Mouse (Mus musculus) stomach, embryonic 16.5 days (tissue): ENCODE results near the gene Cep55. TPM values are rescaled to one million over a fixed set of nuclear protein-coding genes. Genes with fewer than 3 reads are reported as not detected.

ENCODE experiments used
- ATAC-seq: fragments of 200-750 bp; cut with Nextera tagmentation; 2 replicates; pipeline ENCODE4 v1.8.0; 2017; ENCODE audit warnings: moderate number of reproducible peaks, moderate TSS enrichment; ENCODE audit not compliant: insufficient read depth, low FRiP score
- H3K27ac ChIP-seq: fragments of 300-500 bp; sonication (generic); 2 replicates; pipeline ENCODE4 v1.5.1; 2014; ENCODE audit warnings: low read length
- H3K27me3 ChIP-seq: fragments of 300-500 bp; sonication (generic); 2 replicates; pipeline ENCODE4 v1.6.1; 2014; ENCODE audit warnings: low read length, control low read depth, mixed read lengths; ENCODE audit not compliant: control insufficient read depth, insufficient read depth
- H3K36me3 ChIP-seq: fragments of 300-500 bp; sonication (generic); 2 replicates; pipeline ENCODE4 v1.6.1; 2014; ENCODE audit warnings: low read length; ENCODE audit not compliant: control insufficient read depth, insufficient read depth
- H3K4me1 ChIP-seq: fragments of 300-500 bp; sonication (generic); 2 replicates; pipeline ENCODE4 v1.6.1; 2014; ENCODE audit warnings: low read length, control low read depth, mixed read lengths; ENCODE audit not compliant: control insufficient read depth, insufficient read depth
- H3K4me2 ChIP-seq: fragments of 300-500 bp; sonication (generic); 2 replicates; pipeline ENCODE4 v1.6.1; 2014; ENCODE audit warnings: low read depth, low read length, mixed read lengths
- H3K4me3 ChIP-seq: fragments of 300-500 bp; sonication (generic); replicated peaks from 2 replicates; pipeline ENCODE4 v1.5.1; 2014; ENCODE audit warnings: mild to moderate bottlenecking, low read length
- H3K9ac ChIP-seq: fragments of 300-500 bp; sonication (generic); 2 replicates; pipeline ENCODE4 v1.6.1; 2014; ENCODE audit warnings: low read length
- H3K9me3 ChIP-seq: fragments of 300-500 bp; sonication (generic); replicated peaks from 2 replicates; pipeline ENCODE4 v1.6.1; 2016; ENCODE audit warnings: low read length, control low read depth; ENCODE audit not compliant: control insufficient read depth
- WGBS: fragments of 180-500 bp; shearing (Covaris S2); extraction: QIAGEN DNeasy Blood & Tissue Kit; methylation state at CpG from one replicate; pipeline ENCODE4 v1.1.7; 2014; 5-methylcytosine and 5-hydroxymethylcytosine counted together
- polyA plus RNA-seq: library from polyadenylated mRNA; unstranded; fragments of >200 nt; fragmentation: Nextera tagmentation; extraction: Ambion mirVana; gene quantifications from 2 replicates; pipeline ENCODE4 v1.2.1, GENCODE M21; 2015

Cep55 gene
- polyA plus RNA-seq = 23.0 and 25.7 TPM in 2 replicates

- Histone ChIP-seq H3K4me3 (peak within 1 kb of the TSS; percentile 89), H3K9me3 (no peaks in the 10 kb centered on the region), H3K4me2 (peak within 1 kb of the TSS; percentile 86), H3K27ac (peak within 1 kb of the TSS; percentile 62), H3K36me3 (no peaks in the 10 kb centered on the region), H3K9ac (peak within 1 kb of the TSS; percentile 81), H3K4me1 (peaks cover 14% of the 10 kb centered on the region), H3K27me3 (no peaks in the 10 kb centered on the region)
- ATAC-seq = peak; percentile 97
- 1% methylated on average over 36 of the region's 36 CpGs for WGBS
Measured at GRCm38 (mm10) chr19:38054720-38055192, at the start of gene Cep55. Cep55 (plus strand) TSS chr19:38055011.

GRCm38 (mm10) chr19:38011379-38011778, 43.4 kb upstream of the Cep55 start:
- ATAC-seq = no peak
- no peaks in the 10 kb centered on the region for H3K27me3 ChIP-seq
- H3K9ac ChIP-seq = no peak overlapping the region
- H3K36me3 ChIP-seq = no peaks in the 10 kb centered on the region
- no peak overlapping the region for H3K27ac ChIP-seq
- 47% methylated on average over 1 of the region's 1 CpGs for WGBS
- H3K9me3 ChIP-seq = no peaks in the 10 kb centered on the region
- H3K4me1 ChIP-seq = peaks cover 12% of the 10 kb centered on the region
- H3K4me2 ChIP-seq = no peak overlapping the region
- H3K4me3 ChIP-seq = no peak overlapping the region

GRCm38 (mm10) chr19:38014443-38014842, 40.4 kb upstream of the Cep55 start:
- Histone ChIP-seq H3K4me1 (peaks cover 15% of the 10 kb centered on the region), H3K9me3 (no peaks in the 10 kb centered on the region), H3K27me3 (no peaks in the 10 kb centered on the region), H3K9ac (no peak overlapping the region), H3K36me3 (no peaks in the 10 kb centered on the region), H3K27ac (peak overlapping the region; percentile 91), H3K4me2 (no peak overlapping the region), H3K4me3 (no peak overlapping the region)
- ATAC-seq = no peak
- 74% methylated on average over 5 of the region's 5 CpGs for WGBS

GRCm38 (mm10) chr19:38015180-38015872, 39.5 kb upstream of the Cep55 start:
- H3K9ac ChIP-seq = no peak overlapping the region
- peak overlapping the region; percentile 91 for H3K27ac ChIP-seq
- peak; percentile 99 for ATAC-seq
- no peaks in the 10 kb centered on the region for H3K9me3 ChIP-seq
- H3K4me3 ChIP-seq = no peak overlapping the region
- 0% methylated on average over 1 of the region's 1 CpGs for WGBS
- peaks cover 15% of the 10 kb centered on the region for H3K4me1 ChIP-seq
- H3K27me3 ChIP-seq = no peaks in the 10 kb centered on the region
- no peaks in the 10 kb centered on the region for H3K36me3 ChIP-seq
- H3K4me2 ChIP-seq = peak overlapping the region; percentile 29

GRCm38 (mm10) chr19:38015873-38016254, 38.9 kb upstream of the Cep55 start:
- Histone ChIP-seq H3K9me3 (no peaks in the 10 kb centered on the region), H3K4me1 (peaks cover 15% of the 10 kb centered on the region), H3K4me2 (no peak overlapping the region), H3K27me3 (no peaks in the 10 kb centered on the region), H3K27ac (peak overlapping the region; percentile 91), H3K4me3 (no peak overlapping the region), H3K36me3 (no peaks in the 10 kb centered on the region), H3K9ac (no peak overlapping the region)
- ATAC-seq = peak; percentile 56; the same call in 1 of the 2 replicates
- WGBS = 46% methylated on average over 1 of the region's 1 CpGs

DNA sequence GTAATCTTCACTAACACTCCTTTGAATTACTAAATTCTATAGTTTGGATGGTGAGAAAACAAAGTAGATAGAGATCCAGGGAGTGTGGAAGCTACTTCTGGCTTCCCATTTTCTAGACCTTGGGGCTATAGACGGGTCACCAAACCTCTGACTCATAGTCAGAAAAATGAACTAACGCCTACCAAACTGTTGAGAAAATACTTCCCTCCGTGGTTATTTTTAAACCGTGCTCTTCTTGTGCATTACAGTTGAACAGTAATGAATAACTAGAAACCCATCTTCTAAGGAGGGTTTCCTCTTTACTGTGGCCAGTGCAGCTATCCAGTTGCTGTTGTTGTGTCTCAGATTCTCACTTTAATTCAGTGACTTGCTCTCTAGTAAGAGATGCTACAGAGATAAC, 32.1 kb upstream of the Cep55 start:
- Histone ChIP-seq H3K4me1 (peaks cover 38% of the 10 kb centered on the region), H3K9ac (no peak overlapping the region), H3K9me3 (no peaks in the 10 kb centered on the region), H3K27me3 (no peaks in the 10 kb centered on the region), H3K36me3 (no peaks in the 10 kb centered on the region), H3K4me2 (no peak overlapping the region), H3K4me3 (no peak overlapping the region), H3K27ac (no peak overlapping the region)
- ATAC-seq = no peak
- WGBS = 45% methylated on average over 4 of the region's 4 CpGs

DNA sequence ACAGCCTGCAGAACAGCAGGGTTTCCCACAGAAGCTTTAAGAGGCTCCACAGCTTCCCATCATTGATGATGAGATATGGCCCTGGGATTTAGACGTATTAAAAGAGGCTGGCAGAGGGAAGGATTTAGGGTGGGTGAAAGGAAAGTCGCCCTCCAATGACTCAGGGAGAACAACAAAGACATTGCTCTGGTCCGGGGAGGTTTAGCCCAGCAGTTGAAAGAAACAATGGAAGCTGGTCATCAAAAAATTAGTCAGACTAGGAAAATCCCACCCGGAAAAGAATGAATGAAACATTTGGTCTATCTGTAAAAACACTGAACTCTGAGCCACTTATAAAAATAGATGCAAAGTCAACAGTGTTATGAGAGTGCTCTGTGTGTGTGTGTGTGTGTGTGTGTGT, 31.2 kb upstream of the Cep55 start:
- H3K27ac ChIP-seq = no peak overlapping the region

GRCm38 (mm10) chr19:38025254-38026041, 29.4 kb upstream of the Cep55 start:
- Histone ChIP-seq H3K4me3 (no peak overlapping the region), H3K9me3 (no peaks in the 10 kb centered on the region), H3K4me1 (peaks cover 65% of the 10 kb centered on the region), H3K27me3 (no peaks in the 10 kb centered on the region), H3K4me2 (no peak overlapping the region), H3K27ac (peak overlapping the region; percentile 79), H3K9ac (no peak overlapping the region), H3K36me3 (no peaks in the 10 kb centered on the region)
- WGBS = 38% methylated on average over 6 of the region's 9 CpGs
- ATAC-seq = peak; percentile 56; the same call in 1 of the 2 replicates

More for the DNA sequence above, 31.2 kb upstream of the Cep55 start:
- no peak for ATAC-seq
- peaks cover 47% of the 10 kb centered on the region for H3K4me1 ChIP-seq
- H3K9ac ChIP-seq = no peak overlapping the region
- no peak overlapping the region for H3K4me2 ChIP-seq
- no peaks in the 10 kb centered on the region for H3K9me3 ChIP-seq
- H3K36me3 ChIP-seq = no peaks in the 10 kb centered on the region
- WGBS = 66% methylated on average over 4 of the region's 4 CpGs
- no peaks in the 10 kb centered on the region for H3K27me3 ChIP-seq
- no peak overlapping the region for H3K4me3 ChIP-seq

DNA sequence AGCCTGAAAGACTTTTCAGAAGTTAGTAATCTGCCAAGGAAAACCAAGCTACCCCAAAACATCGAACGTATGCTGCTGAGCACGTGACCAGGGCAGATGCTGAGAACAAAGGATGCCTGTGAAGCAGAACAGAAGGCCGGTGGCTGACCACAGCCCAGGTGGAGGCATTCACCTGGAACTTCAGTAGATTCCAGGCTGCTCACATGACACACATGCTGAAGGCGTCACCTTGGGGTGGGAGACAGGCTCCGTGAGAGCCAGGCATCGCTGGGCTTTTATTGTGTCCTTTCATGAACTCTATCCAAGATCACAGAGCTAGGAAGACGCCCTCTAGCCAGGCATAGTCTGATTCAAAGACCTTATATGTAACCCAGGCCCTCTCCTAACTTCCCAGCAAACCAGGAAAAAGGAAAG, 28.6 kb upstream of the Cep55 start:
- Histone ChIP-seq H3K36me3 (no peaks in the 10 kb centered on the region), H3K9ac (no peak overlapping the region), H3K9me3 (no peaks in the 10 kb centered on the region), H3K27me3 (no peaks in the 10 kb centered on the region), H3K27ac (peak overlapping the region; percentile 79), H3K4me2 (no peak overlapping the region; the same call in 1 of the 2 replicates), H3K4me3 (no peak overlapping the region), H3K4me1 (peaks cover 69% of the 10 kb centered on the region)
- WGBS = 48% methylated on average over 8 of the region's 8 CpGs
- ATAC-seq = no peak
